Comparison of ENCODE assay signal across 27 mouse cellular contexts in the genomic region with DNA sequence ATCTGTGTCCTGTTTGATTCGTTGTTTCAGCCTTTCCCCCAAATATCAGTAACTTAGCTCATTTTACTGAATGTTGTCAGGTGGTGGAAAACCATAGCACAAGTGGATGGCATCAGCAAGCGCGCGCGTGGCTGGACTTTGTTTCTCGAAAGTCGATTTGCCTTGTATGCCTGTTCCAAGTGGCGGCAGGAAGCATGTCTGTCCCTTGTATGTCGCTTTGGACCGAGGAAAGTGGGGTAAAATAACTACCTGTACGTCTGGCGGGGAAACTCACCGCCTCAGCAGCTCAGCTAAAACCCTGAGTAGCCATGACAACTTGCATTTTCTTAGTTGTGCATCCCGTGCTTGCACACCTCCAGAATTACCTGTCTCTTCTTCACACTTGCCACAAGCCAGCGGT. TPM values are rescaled to one million over a fixed set of nuclear protein-coding genes. Genes with fewer than 3 reads are reported as not detected.
"Had no signal": no experiment of that assay in that cellular context is flagged by ENCODE, and none has a peak within 500 bp of the region (broad histone marks: within the 10 kb centered on the region; RNA-seq: fewer than 3 reads in every experiment).

No protein-coding gene starts in this region.

- H3K27me3 ChIP-seq: heart, embryonic 12.5 days; hindbrain, embryonic 13.5 days; hindbrain, embryonic 15.5 days; intestine, embryonic 15.5 days; kidney, embryonic 15.5 days; limb, embryonic 13.5 days; limb, embryonic 15.5 days; liver, embryonic 12.5 days had no signal

- H3K9me3 ChIP-seq: heart, embryonic 12.5 days; hindbrain, embryonic 13.5 days; hindbrain, embryonic 15.5 days; intestine, embryonic 15.5 days; kidney, embryonic 15.5 days; limb, embryonic 13.5 days; limb, embryonic 15.5 days; liver, embryonic 12.5 days had no signal

- DNase-seq: forebrain, postnatal 0 days; gastrocnemius, postnatal 14 days; gastrocnemius, postnatal 36 days; heart, adult 18-20 months; heart, postnatal 10 days; heart, postnatal 36 days; kidney, adult 11 months; kidney, adult 2 months; kidney, adult 9 months; kidney, postnatal 14 days; kidney, postnatal 36 days; layer of hippocampus, adult 9-11 months; layer of hippocampus, postnatal 36 days; left cerebral cortex, postnatal 4 days had no signal

- H3K4me2 ChIP-seq: heart, embryonic 12.5 days; hindbrain, embryonic 13.5 days; hindbrain, embryonic 15.5 days; intestine, embryonic 15.5 days; kidney, embryonic 15.5 days; limb, embryonic 13.5 days; limb, embryonic 15.5 days; liver, embryonic 12.5 days had no signal

- H3K27ac ChIP-seq: hindbrain, embryonic 13.5 days; hindbrain, embryonic 15.5 days; hindbrain, postnatal 0 days; intestine, embryonic 15.5 days; kidney, embryonic 15.5 days; kidney, postnatal 0 days; limb, embryonic 13.5 days; limb, embryonic 15.5 days; liver, embryonic 12.5 days had no signal

- H3K9ac ChIP-seq: forebrain, postnatal 0 days; heart, embryonic 12.5 days; hindbrain, embryonic 13.5 days; hindbrain, embryonic 15.5 days; intestine, embryonic 15.5 days; kidney, embryonic 15.5 days; limb, embryonic 13.5 days; limb, embryonic 15.5 days; liver, embryonic 12.5 days had no signal

- H3K4me1 ChIP-seq: hindbrain, embryonic 13.5 days; hindbrain, embryonic 15.5 days; intestine, embryonic 15.5 days; kidney, embryonic 15.5 days; liver, embryonic 12.5 days had no signal

- H3K4me3 ChIP-seq: heart, embryonic 12.5 days; hindbrain, embryonic 13.5 days; hindbrain, embryonic 15.5 days; intestine, embryonic 15.5 days; kidney, embryonic 15.5 days; limb, embryonic 13.5 days; limb, embryonic 15.5 days; liver, embryonic 12.5 days had no signal

- ATAC-seq: forebrain, postnatal 0 days; hindbrain, postnatal 0 days; intestine, embryonic 15.5 days had no signal

RNA-seq across cellular contexts. Expression of gene 2010109A12Rik, which starts 34.9 kb away (rescaled TPM):
- total RNA-seq: gastrocnemius, adult 8-10 months; gastrocnemius, postnatal 36 days; hindbrain, postnatal 0 days had no signal
- polyA plus RNA-seq: large intestine, adult 2 months; liver, adult 2 months had no signal
